Mouse (Mus musculus) kidney, adult 2 months (tissue): ENCODE results near the gene Adcy2.

ENCODE experiments used
- CTCF ChIP-seq: fragments of 200-500 bp; conservative IDR thresholded peaks from 2 replicates; pipeline ENCODE4 v1.5.1; 2011; ENCODE audit warnings: low read depth, mild to moderate bottlenecking, control low read depth, low read length, moderate library complexity, mixed read lengths; ENCODE audit not compliant: insufficient read depth, insufficient read length
- POLR2A ChIP-seq: fragments of 200-500 bp; IDR thresholded peaks from one replicate; pipeline ENCODE4 v1.6.1; 2011; ENCODE audit warnings: low read depth, low read length, control low read depth

GRCm38 (mm10) chr13:68889929-68890593 lies 109.3 kb downstream of the Adcy2 start:
- TF ChIP-seq CTCF = no peak
- no peak for TF ChIP-seq POLR2A
